Mouse (Mus musculus) c-Kit-negative CD71-positive TER-119-positive erythroid progenitor cells, embryonic 14.5 days (primary cell): ENCODE results near the gene Sdf2l1.
A peak's percentile ranks its signal among the peaks of the same experiment; 100 is the strongest.
"Not testable (repeated sequence)": the region's sequence is repeated elsewhere in the genome, so short reads cannot be mapped to it uniquely, and the experiment has no call there.

ENCODE experiments used
- DNase-seq: peaks from one replicate; pipeline ENCODE4 v3.0.0-alpha.2; 2013; ENCODE audit warnings: low read depth, low spot score

Sdf2l1 gene

GRCm38 (mm10) chr16:17132089-17132905 is at the start of gene Sdf2l1:
Gene Sdf2l1 (minus strand): TSS chr16:17132383.
- DNase-seq, result peak; percentile 96

GRCm38 (mm10) chr16:17181382-17181781 is 49.2 kb upstream of the Sdf2l1 start:
- DNase-seq, result no peak

GRCm38 (mm10) chr16:17179706-17180105 is 47.5 kb upstream of the Sdf2l1 start:
- DNase-seq, result no peak

- DNase-seq, result no peak
These were observed 45.5 kb upstream of the Sdf2l1 start for GRCm38 (mm10) chr16:17177623-17178170.

GRCm38 (mm10) chr16:17175765-17176164 is 43.6 kb upstream of the Sdf2l1 start:
- no peak for DNase-seq

- DNase-seq, result no peak
These were observed 35.9 kb upstream of the Sdf2l1 start for GRCm38 (mm10) chr16:17168049-17168448.

- DNase-seq, result no peak
These were observed 35.0 kb upstream of the Sdf2l1 start for GRCm38 (mm10) chr16:17167179-17167578.

- DNase-seq, result not testable (repeated sequence)
These were observed 33.3 kb upstream of the Sdf2l1 start for GRCm38 (mm10) chr16:17165478-17165877.

GRCm38 (mm10) chr16:17154346-17154745 is 22.2 kb upstream of the Sdf2l1 start:
- no peak for DNase-seq

GRCm38 (mm10) chr16:17151874-17152273 is 19.7 kb upstream of the Sdf2l1 start:
- no peak for DNase-seq

- no peak for DNase-seq
These were observed 18.5 kb upstream of the Sdf2l1 start for GRCm38 (mm10) chr16:17150520-17151258.

GRCm38 (mm10) chr16:17148084-17148483 is 15.9 kb upstream of the Sdf2l1 start:
- no peak for DNase-seq

- no peak for DNase-seq
These were observed 15.3 kb upstream of the Sdf2l1 start for GRCm38 (mm10) chr16:17147391-17147929.

GRCm38 (mm10) chr16:17146772-17147235 is 14.6 kb upstream of the Sdf2l1 start, which contains the start of gene Ccdc116:
Gene Ccdc116 (minus strand): TSS chr16:17147229.
- peak; percentile 53 for DNase-seq

- DNase-seq, result no peak
These were observed 12.2 kb upstream of the Sdf2l1 start, which contains the start of gene Ydjc for GRCm38 (mm10) chr16:17144339-17144738. Gene Ydjc (plus strand): TSS chr16:17144621.

GRCm38 (mm10) chr16:17137355-17137754 is 5.2 kb upstream of the Sdf2l1 start:
- no peak for DNase-seq

- DNase-seq, result no peak
These were observed 670 bp upstream of the Sdf2l1 start for GRCm38 (mm10) chr16:17132906-17133200.

- DNase-seq, result no peak
These were observed 743 bp downstream of the Sdf2l1 start for GRCm38 (mm10) chr16:17131191-17132088.

- no peak for DNase-seq
These were observed 4.9 kb downstream of the Sdf2l1 start for GRCm38 (mm10) chr16:17127292-17127691.

- peak; percentile 80 for DNase-seq
These were observed 7.2 kb downstream of the Sdf2l1 start, which contains the start of gene 2610318N02Rik for GRCm38 (mm10) chr16:17124871-17125520. Gene 2610318N02Rik (minus strand): TSS chr16:17125167.
